Mouse (Mus musculus): ENCODE measurements around the gene H2afv.

DNA sequence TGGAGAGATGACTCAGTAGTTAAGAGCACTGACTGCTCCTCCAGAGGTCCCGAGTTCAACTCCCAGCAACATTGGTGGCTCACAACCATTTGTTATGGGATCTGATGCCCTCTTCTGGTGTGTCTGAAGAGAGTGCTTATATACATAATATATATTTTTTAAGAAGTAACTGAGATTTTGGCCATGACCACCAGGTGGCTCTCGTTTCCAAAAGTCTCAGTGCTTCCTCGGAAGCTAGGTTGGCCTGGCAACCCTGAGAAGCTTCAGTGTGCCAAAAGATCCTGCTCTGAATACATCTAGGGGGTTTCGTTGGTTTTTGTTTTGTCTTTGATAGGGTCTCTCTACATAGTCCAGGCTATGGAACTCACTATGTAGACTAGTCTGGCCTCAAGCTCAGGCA, 20.9 kb upstream of the H2afv start:
- TF ChIP-seq POLR2A (IDR thresholded peaks at IDR 0.05; ENCODE audit: insufficient read depth, low read length) (no peak), CTCF (IDR thresholded peaks at IDR 0.05; ENCODE audit: low read depth, low read length) (peak; percentile 36)
